Mouse (Mus musculus): ENCODE measurements at regions not wholly inside any gene's neighbourhood (a gene's known extent, or its start where the extent isn't known, plus 50 kb on each side); places are given as distances from the start of the nearest gene placed in this dataset.
A peak's percentile ranks its signal among the peaks of the same experiment; 100 is the strongest.

- no peak for DNase-seq (ENCODE audit: inconsistent age in 2 of 2, low spot score in 1 of 2)
Observed at GRCm38 (mm10) chr4:97132650-97133049, 50.3 kb downstream of the Gm10192 start.

GRCm38 (mm10) chr4:97127780-97128179 lies 55.2 kb downstream of the Gm10192 start:
- no peak for DNase-seq (ENCODE audit: inconsistent age in 2 of 2, low spot score in 1 of 2)

- DNase-seq (ENCODE audit: inconsistent age in 2 of 2, low spot score in 1 of 2), result no peak
Observed at GRCm38 (mm10) chr4:97123861-97124260, 59.1 kb downstream of the Gm10192 start.

GRCm38 (mm10) chr4:97121952-97122351 lies 61.0 kb downstream of the Gm10192 start:
- DNase-seq (ENCODE audit: inconsistent age in 2 of 2, low spot score in 1 of 2), result no peak

- DNase-seq (ENCODE audit: inconsistent age in 2 of 2, low spot score in 1 of 2), result no peak
Observed at GRCm38 (mm10) chr4:97119459-97119858, 63.5 kb downstream of the Gm10192 start.

- no peak for DNase-seq (ENCODE audit: inconsistent age in 2 of 2, low spot score in 1 of 2)
Observed at GRCm38 (mm10) chr4:97117016-97117415, 66.0 kb downstream of the Gm10192 start.

GRCm38 (mm10) chr4:97102752-97103052 lies 80.3 kb downstream of the Gm10192 start:
- DNase-seq (ENCODE audit: inconsistent age in 2 of 2, low spot score in 1 of 2), result no peak

- DNase-seq (ENCODE audit: inconsistent age in 2 of 2, low spot score in 1 of 2), result no peak
Observed at GRCm38 (mm10) chr4:97101911-97102751, 80.8 kb downstream of the Gm10192 start.

- DNase-seq (ENCODE audit: inconsistent age in 2 of 2, low spot score in 1 of 2), result no peak
Observed at GRCm38 (mm10) chr4:97099721-97100120, 83.2 kb downstream of the Gm10192 start.

GRCm38 (mm10) chr4:97093576-97093975 lies 89.4 kb downstream of the Gm10192 start:
- no peak for DNase-seq (ENCODE audit: inconsistent age in 2 of 2, low spot score in 1 of 2)

- no peak for DNase-seq (ENCODE audit: inconsistent age in 2 of 2, low spot score in 1 of 2)
Observed at GRCm38 (mm10) chr4:97050735-97051134, 132.2 kb downstream of the Gm10192 start.

- DNase-seq (ENCODE audit: inconsistent age in 2 of 2, low spot score in 1 of 2), result no peak
Observed at GRCm38 (mm10) chr4:97049045-97049674, 133.8 kb downstream of the Gm10192 start.

GRCm38 (mm10) chr4:97037693-97038348 lies 145.1 kb downstream of the Gm10192 start:
- peak in 1 of 2 experiments; percentile 57 for DNase-seq (ENCODE audit: inconsistent age in 2 of 2, low spot score in 1 of 2)

- peak in 1 of 2 experiments; percentile 28 for DNase-seq (ENCODE audit: inconsistent age in 2 of 2, low spot score in 1 of 2)
Observed at GRCm38 (mm10) chr4:97028938-97029337, 154.0 kb downstream of the Gm10192 start.

- DNase-seq (ENCODE audit: inconsistent age in 2 of 2, low spot score in 1 of 2), result peak in 1 of 2 experiments; percentile 49
Observed at GRCm38 (mm10) chr4:97025446-97026040, 157.4 kb downstream of the Gm10192 start.

- no peak for DNase-seq (ENCODE audit: inconsistent age in 2 of 2, low spot score in 1 of 2)
Observed at GRCm38 (mm10) chr4:97001321-97001720, 181.6 kb downstream of the Gm10192 start.

GRCm38 (mm10) chr4:96980311-96980710 lies 195.3 kb upstream of the Gm12695 start:
- no peak for DNase-seq (ENCODE audit: inconsistent age in 2 of 2, low spot score in 1 of 2)

GRCm38 (mm10) chr4:96979876-96980275 lies 194.9 kb upstream of the Gm12695 start:
- DNase-seq (ENCODE audit: inconsistent age in 2 of 2, low spot score in 1 of 2), result no peak

- DNase-seq (ENCODE audit: inconsistent age in 2 of 2, low spot score in 1 of 2), result no peak
Observed at GRCm38 (mm10) chr4:96974935-96975334, 189.9 kb upstream of the Gm12695 start.

GRCm38 (mm10) chr4:96973804-96974203 lies 188.8 kb upstream of the Gm12695 start:
- no peak for DNase-seq (ENCODE audit: inconsistent age in 2 of 2, low spot score in 1 of 2)

GRCm38 (mm10) chr4:96969199-96969598 lies 184.2 kb upstream of the Gm12695 start:
- DNase-seq (ENCODE audit: inconsistent age in 2 of 2, low spot score in 1 of 2), result no peak

Data from adrenal gland, adult (tissue).